Mouse (Mus musculus) MEL (cell line): ENCODE data around the gene Ano6.

ENCODE experiments used
- CHD1 ChIP-seq: IDR thresholded peaks from 2 replicates; pipeline ENCODE4 v1.6.1; 2012; ENCODE audit warnings: low read depth, mild to moderate bottlenecking, inconsistent platforms, low read length, improper control_type of control experiment
- CTCF ChIP-seq, 3 experiments: IDR thresholded peaks in 2 of 3; conservative IDR thresholded peaks in 1 of 3; 2 replicates each; pipeline ENCODE4 v1.5.1; 2011 to 2012; ENCODE audit warnings: low read length in 3 of 3, low read depth in 2 of 3, mild to moderate bottlenecking in 2 of 3, improper control_type of control experiment in 1 of 3, inconsistent platforms in 1 of 3, mixed read lengths in 1 of 3, moderate library complexity in 1 of 3; ENCODE audit not compliant: control insufficient read depth in 1 of 3, insufficient read depth in 1 of 3, poor library complexity in 1 of 3, severe bottlenecking in 1 of 3
- EP300 ChIP-seq, 2 experiments: IDR thresholded peaks; 2 replicates each; pipeline ENCODE4 v1.6.1; 2011; ENCODE audit warnings: improper control_type of control experiment in 2 of 2, low read length in 2 of 2, low read depth in 1 of 2, mild to moderate bottlenecking in 1 of 2
- MAFK ChIP-seq: IDR thresholded peaks from 2 replicates; pipeline ENCODE4 v1.6.1; 2011; ENCODE audit warnings: low read depth, mild to moderate bottlenecking, low read length, improper control_type of control experiment, borderline replicate concordance
- MEF2A ChIP-seq: IDR thresholded peaks from 2 replicates; pipeline ENCODE4 v1.6.1; 2014; ENCODE audit warnings: low read depth, mild to moderate bottlenecking, inconsistent platforms, low read length, improper control_type of control experiment; ENCODE audit not compliant: poor library complexity, insufficient replicate concordance, severe bottlenecking; ENCODE audit errors: extremely low read depth
- POLR2A ChIP-seq, 2 experiments: IDR thresholded peaks; 2 replicates each; pipeline ENCODE4 v1.6.1; 2011 to 2012; ENCODE audit warnings: low read length in 2 of 2, mild to moderate bottlenecking in 2 of 2, control low read depth in 1 of 2, improper control_type of control experiment in 1 of 2, low read depth in 1 of 2, moderate library complexity in 1 of 2; ENCODE audit not compliant: control insufficient read depth in 1 of 2, insufficient read depth in 1 of 2, poor library complexity in 1 of 2
- UBTF ChIP-seq: IDR thresholded peaks from 2 replicates; pipeline ENCODE4 v1.6.1; 2012; ENCODE audit warnings: low read depth, mild to moderate bottlenecking, inconsistent platforms, low read length, improper control_type of control experiment, moderate library complexity, borderline replicate concordance; ENCODE audit not compliant: insufficient read depth

DNA sequence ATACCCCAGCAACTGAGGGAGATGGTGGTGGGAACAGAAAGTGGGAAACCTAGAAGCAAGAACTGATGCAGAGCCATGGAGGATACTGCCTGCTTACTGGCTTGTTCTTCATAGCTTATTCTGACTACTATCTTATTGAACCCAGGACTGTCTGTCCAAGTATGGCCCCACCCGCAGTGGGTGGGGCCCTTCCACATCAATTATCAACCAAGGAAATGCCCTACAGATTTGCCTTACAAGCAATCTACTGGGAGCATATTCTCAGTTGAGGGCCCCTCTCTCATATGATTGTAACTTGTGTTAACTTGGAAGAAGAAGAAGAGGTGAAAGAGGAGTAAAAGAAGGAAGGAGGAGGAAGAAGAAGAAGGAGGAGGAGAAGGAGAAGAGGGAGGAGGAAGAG, 117.3 kb downstream of the Ano6 start:
- no peak for TF ChIP-seq MEF2A
- TF ChIP-seq CHD1: no peak
- TF ChIP-seq POLR2A (IDR thresholded peaks at IDR 0.05; ENCODE audit: control insufficient read depth in 1 of 2, insufficient read depth in 1 of 2, low read depth in 1 of 2, low read length in 2 of 2, poor library complexity in 1 of 2): no peak
- peak in 1 of 2 experiments; percentile 30; a peak in 1 of 4 replicates for TF ChIP-seq EP300 (IDR thresholded peaks at IDR 0.05; ENCODE audit: low read depth in 1 of 2, low read length in 2 of 2)
- no peak for TF ChIP-seq MAFK
- TF ChIP-seq CTCF (IDR thresholded peaks at IDR 0.05 in 2 of 3, conservative IDR thresholded peaks at IDR 0.05 in 1 of 3; ENCODE audit: control insufficient read depth in 1 of 3, insufficient read depth in 1 of 3, low read depth in 2 of 3, low read length in 3 of 3, poor library complexity in 1 of 3, severe bottlenecking in 1 of 3): no peak
- TF ChIP-seq UBTF: no peak
